Mouse (Mus musculus) thymus, postnatal 4 days (tissue): ENCODE measurements around the gene C2cd4a.

ENCODE experiments used
- DNase-seq: peaks from one replicate; pipeline ENCODE4 v3.0.0; 2021

The C2cd4a gene

DNA sequence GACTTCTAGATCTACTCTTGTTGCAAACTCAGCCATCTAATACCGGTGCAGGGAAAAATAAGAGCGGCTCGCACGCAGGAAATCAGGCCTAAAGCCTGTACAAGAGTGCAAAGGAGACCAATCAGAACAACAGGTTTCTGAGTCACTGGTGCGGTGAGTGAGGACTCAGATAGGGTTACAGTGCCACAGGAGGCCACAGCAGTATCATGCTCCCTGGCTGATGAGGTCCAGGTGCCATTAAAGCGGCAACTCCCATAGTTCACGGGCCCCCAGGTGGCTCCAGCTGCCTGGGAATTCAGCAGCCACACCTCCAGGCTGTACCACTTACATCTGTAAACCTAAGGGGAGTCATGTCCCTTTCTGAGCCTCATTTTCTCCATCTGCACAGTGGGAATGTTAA is 45.8 kb downstream of the C2cd4a start:
- DNase-seq: no peak

DNA sequence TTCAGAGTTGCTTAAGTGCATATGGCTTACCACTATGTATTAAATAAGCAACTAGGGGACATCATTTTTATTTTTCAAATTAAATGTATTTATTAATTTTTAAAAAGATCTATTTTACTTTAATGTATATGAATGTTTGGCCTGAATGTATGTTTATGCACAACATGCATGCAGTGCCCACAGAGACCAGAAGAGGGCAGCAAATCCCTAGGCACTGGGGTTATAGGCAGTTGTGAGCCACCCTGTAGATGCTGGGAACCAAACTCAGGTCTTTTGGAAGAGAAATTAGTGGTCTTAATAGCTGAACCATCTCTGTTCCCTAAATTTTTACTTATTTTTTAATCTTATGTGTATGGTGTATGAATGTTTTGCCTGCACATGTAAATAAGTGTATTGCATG is 48.2 kb downstream of the C2cd4a start:
- DNase-seq: peak; percentile 61

- DNase-seq: no peak
Measured at GRCm38 (mm10) chr9:67783464-67783863, 48.7 kb downstream of the C2cd4a start.

GRCm38 (mm10) chr9:67782786-67783185 is 49.3 kb downstream of the C2cd4a start:
- DNase-seq: no peak
